Mouse (Mus musculus): Measurements from ENCODE around the gene Cpm. TPM values are rescaled to one million over a fixed set of nuclear protein-coding genes. Genes with fewer than 3 reads are reported as not detected.

The Cpm gene
- total RNA-seq, 2 experiments from 2014 or later = 7.5 to 8.1 TPM

- intact Hi-C loops (cut with DNase I) = no loop called here
- DNase-seq (ENCODE audit: low spot score in 2 of 2) = no peak
These were observed 12.3 kb downstream of the Cpm start for GRCm38 (mm10) chr10:117641400-117642200.

GRCm38 (mm10) chr10:117642201-117642450 lies 12.8 kb downstream of the Cpm start:
- intact Hi-C loops (cut with DNase I) = no loop called here
- DNase-seq (ENCODE audit: low spot score in 2 of 2) = no peak

GRCm38 (mm10) chr10:117642491-117643262 lies 13.4 kb downstream of the Cpm start:
- intact Hi-C loops (cut with DNase I) = no loop called here
- no peak for DNase-seq (ENCODE audit: low spot score in 2 of 2)

GRCm38 (mm10) chr10:117643302-117643701 lies 14.0 kb downstream of the Cpm start:
- intact Hi-C loops (cut with DNase I) = no loop called here
- DNase-seq (ENCODE audit: low spot score in 2 of 2) = no peak

GRCm38 (mm10) chr10:117643711-117644428 lies 14.6 kb downstream of the Cpm start:
- intact Hi-C loops (cut with DNase I) = no loop called here
- no peak for DNase-seq (ENCODE audit: low spot score in 2 of 2)

GRCm38 (mm10) chr10:117644429-117644748 lies 15.1 kb downstream of the Cpm start:
- no peak for DNase-seq (ENCODE audit: low spot score in 2 of 2)
- intact Hi-C loops (cut with DNase I) = no loop called here

GRCm38 (mm10) chr10:117644828-117645227 lies 15.5 kb downstream of the Cpm start:
- no peak for DNase-seq (ENCODE audit: low spot score in 2 of 2)
- intact Hi-C loops (cut with DNase I) = no loop called here

GRCm38 (mm10) chr10:117645487-117645964 lies 16.2 kb downstream of the Cpm start:
- intact Hi-C loops (cut with DNase I) = no loop called here
- DNase-seq (ENCODE audit: low spot score in 2 of 2) = no peak

GRCm38 (mm10) chr10:117646482-117647157 lies 17.3 kb downstream of the Cpm start:
- DNase-seq (ENCODE audit: low spot score in 2 of 2) = no peak
- intact Hi-C loops (cut with DNase I) = no loop called here

GRCm38 (mm10) chr10:117647158-117647505 lies 17.8 kb downstream of the Cpm start:
- intact Hi-C loops (cut with DNase I) = no loop called here
- DNase-seq (ENCODE audit: low spot score in 2 of 2) = peak; percentile 49 to 72

GRCm38 (mm10) chr10:117647964-117648472 lies 18.7 kb downstream of the Cpm start:
- intact Hi-C loops (cut with DNase I) = no loop called here
- no peak for DNase-seq (ENCODE audit: low spot score in 2 of 2)

- no peak for DNase-seq (ENCODE audit: low spot score in 2 of 2)
- intact Hi-C loops (cut with DNase I) = no loop called here
These were observed 19.3 kb downstream of the Cpm start for GRCm38 (mm10) chr10:117648643-117649042.

GRCm38 (mm10) chr10:117649292-117650041 lies 20.2 kb downstream of the Cpm start:
- intact Hi-C loops (cut with DNase I) = no loop called here
- no peak for DNase-seq (ENCODE audit: low spot score in 2 of 2)

GRCm38 (mm10) chr10:117650042-117650655 lies 20.8 kb downstream of the Cpm start:
- no peak for DNase-seq (ENCODE audit: low spot score in 2 of 2)
- intact Hi-C loops (cut with DNase I) = no loop called here

GRCm38 (mm10) chr10:117650725-117651124 lies 21.4 kb downstream of the Cpm start:
- intact Hi-C loops (cut with DNase I) = no loop called here
- DNase-seq (ENCODE audit: low spot score in 2 of 2) = no peak

GRCm38 (mm10) chr10:117651587-117652377 lies 22.5 kb downstream of the Cpm start:
- DNase-seq (ENCODE audit: low spot score in 2 of 2) = no peak

GRCm38 (mm10) chr10:117652378-117652774 lies 23.1 kb downstream of the Cpm start:
- intact Hi-C loops (cut with DNase I) = no loop called here
- no peak for DNase-seq (ENCODE audit: low spot score in 2 of 2)

More at GRCm38 (mm10) chr10:117651587-117652377, 22.5 kb downstream of the Cpm start:
- intact Hi-C loops (cut with DNase I) = no loop called here
